Comparison of ENCODE assay signal across 15 mouse cellular contexts in genomic region chr13:80989756-80990155, GRCm38 (mm10).
A peak's percentile ranks its signal among the peaks of the same experiment; 100 is the strongest.
DNase-seq lines count a peak whose midpoint lies in the region; ATAC-seq and TF ChIP-seq lines count a peak whose summit lies in the region.
"Had no signal": no experiment of that assay in that cellular context is flagged by ENCODE, and none has a peak within 500 bp of the region (broad histone marks: within the 10 kb centered on the region; RNA-seq: fewer than 3 reads in every experiment).

No protein-coding gene starts in this region.

- ATAC-seq in heart, embryonic 13.5 days (ENCODE audit: extremely low read depth, insufficient number of reproducible peaks, low FRiP score, low TSS enrichment) = no peak
- no peak for ATAC-seq in hindbrain, embryonic 12.5 days (ENCODE audit: low FRiP score)
- ATAC-seq: forebrain, embryonic 16.5 days had no signal

- H3K4me2 ChIP-seq in heart, embryonic 13.5 days = peak overlapping the region; percentile 37
- H3K4me2 ChIP-seq in myocyte (ENCODE audit: low read depth) = peak overlapping the region; percentile 1
- H3K4me2 ChIP-seq in hindbrain, embryonic 12.5 days (replicated peaks) = no peak overlapping the region
- H3K4me2 ChIP-seq: liver, embryonic 13.5 days had no signal

- no peak overlapping the region for H3ac ChIP-seq in myocyte (ENCODE audit: control insufficient read depth, insufficient read length)

- intact Hi-C loops in gastrocnemius, postnatal 36 days (cut with DNase I) = no loop called here

- H3K9me3 ChIP-seq in heart, embryonic 13.5 days = no peaks in the 10 kb centered on the region
- H3K9me3 ChIP-seq in hindbrain, embryonic 12.5 days (replicated peaks) = no peaks in the 10 kb centered on the region
- H3K9me3 ChIP-seq: limb, embryonic 10.5 days; liver, embryonic 13.5 days had no signal

- no peaks in the 10 kb centered on the region for H3K79me2 ChIP-seq in myocyte (ENCODE audit: control insufficient read depth, insufficient read depth)

- peak overlapping the region; percentile 76 for H3K27ac ChIP-seq in heart, embryonic 13.5 days (replicated peaks)
- no peak overlapping the region for H3K27ac ChIP-seq in hindbrain, embryonic 12.5 days
- H3K27ac ChIP-seq: limb, embryonic 10.5 days; liver, embryonic 13.5 days had no signal

- H3K9ac ChIP-seq in heart, embryonic 13.5 days = no peak overlapping the region
- no peak overlapping the region for H3K9ac ChIP-seq in hindbrain, embryonic 12.5 days
- H3K9ac ChIP-seq: liver, embryonic 13.5 days had no signal

- peaks cover 40% of the 10 kb centered on the region for H3K4me1 ChIP-seq in heart, embryonic 13.5 days
- no peaks in the 10 kb centered on the region for H3K4me1 ChIP-seq in hindbrain, embryonic 12.5 days
- H3K4me1 ChIP-seq: liver, embryonic 13.5 days had no signal

- H3K36me3 ChIP-seq in heart, embryonic 13.5 days = no peaks in the 10 kb centered on the region
- H3K36me3 ChIP-seq in myocyte (ENCODE audit: control insufficient read depth, insufficient read depth) = no peaks in the 10 kb centered on the region
- no peaks in the 10 kb centered on the region for H3K36me3 ChIP-seq in hindbrain, embryonic 12.5 days
- H3K36me3 ChIP-seq: limb, embryonic 10.5 days; liver, embryonic 13.5 days had no signal

- H3K27me3 ChIP-seq in heart, embryonic 13.5 days (replicated peaks) = no peaks in the 10 kb centered on the region
- no peaks in the 10 kb centered on the region for H3K27me3 ChIP-seq in myocyte (ENCODE audit: control insufficient read depth, insufficient read depth, insufficient read length)
- no peaks in the 10 kb centered on the region for H3K27me3 ChIP-seq in hindbrain, embryonic 12.5 days
- H3K27me3 ChIP-seq: CH12.LX; liver, embryonic 13.5 days had no signal

- TF ChIP-seq POLR2A in myocyte (IDR thresholded peaks at IDR 0.05; ENCODE audit: insufficient read length, low read depth) = no peak

- no peak overlapping the region for H3K4me3 ChIP-seq in heart, embryonic 13.5 days
- no peak overlapping the region for H3K4me3 ChIP-seq in myocyte
- no peak overlapping the region for H3K4me3 ChIP-seq in hindbrain, embryonic 12.5 days
- H3K4me3 ChIP-seq: limb, embryonic 10.5 days; liver, embryonic 13.5 days had no signal

- 20% methylated on average over 5 of the region's 5 CpGs for WGBS in heart, embryonic 13.5 days
- 89% methylated on average over 5 of the region's 5 CpGs for WGBS in hindbrain, embryonic 12.5 days

- DNase-seq in gastrocnemius, adult 18-20 months (ENCODE audit: low spot score) = peak; percentile 20
- no peak for DNase-seq in gastrocnemius, postnatal 36 days
- peak; percentile 50 to 66 for DNase-seq in lung, adult 18-20 months
- DNase-seq in yolk sac, embryonic 10.5 days (ENCODE audit: low spot score) = no peak
- no peak for DNase-seq in kidney, postnatal 4 days
- DNase-seq: cerebellum, adult 18-20 months; layer of hippocampus, postnatal 36 days; liver, embryonic 13.5 days; thymus, postnatal 4 days had no signal

TF ChIP-seq in myocyte, 11 proteins besides CTCF, POLR2A, EP300 and RAD21:
- TF ChIP-seq MAX (IDR thresholded peaks at IDR 0.05; ENCODE audit: low read depth) (no peak), USF1 (IDR thresholded peaks at IDR 0.05; ENCODE audit: low read depth) (no peak), CEBPB (IDR thresholded peaks at IDR 0.05; ENCODE audit: insufficient read depth, poor library complexity, severe bottlenecking) (no peak), MYOG (IDR thresholded peaks at IDR 0.05; ENCODE audit: control insufficient read depth in 1 of 3, insufficient read depth in 1 of 3, insufficient read length in 2 of 3, low read depth in 2 of 3) (peak in 2 of 3 experiments; percentile 78 to 80), SRF (IDR thresholded peaks at IDR 0.05; ENCODE audit: control insufficient read depth, insufficient read length, low read depth) (no peak), TCF3 (IDR thresholded peaks at IDR 0.05; ENCODE audit: insufficient read length, low read depth) (no peak), MYOD1 (IDR thresholded peaks at IDR 0.05; ENCODE audit: control insufficient read depth in 1 of 3, insufficient read length in 2 of 3, low read depth in 2 of 3) (peak in 2 of 3 experiments; percentile 14 to 76), TCF12 (IDR thresholded peaks at IDR 0.05; ENCODE audit: insufficient read depth, poor library complexity, severe bottlenecking) (peak; percentile 39), REST (IDR thresholded peaks at IDR 0.05; ENCODE audit: insufficient read depth, insufficient read length) (no peak), E2F4 (IDR thresholded peaks at IDR 0.05; ENCODE audit: insufficient read depth) (no peak)

Comparison
In these comparisons a context has a peak if more than half of its experiments do, and no peak if none do; other contexts are left out.
1. DNase-seq: peak in gastrocnemius, adult 18-20 months (single experiment) and lung, adult 18-20 months (2 of 2); none in gastrocnemius, postnatal 36 days (0 of 2), yolk sac, embryonic 10.5 days (single experiment) and kidney, postnatal 4 days (0 of 2).